Mouse (Mus musculus) liver, adult 2 months (tissue): ENCODE measurements around the gene Ptpn7. TPM values are rescaled to one million over a fixed set of nuclear protein-coding genes. Genes with fewer than 3 reads are reported as not detected.
A peak's percentile ranks its signal among the peaks of the same experiment; 100 is the strongest.

Experiments
- DNase-seq: peaks from one replicate; pipeline ENCODE4 v3.0.0-alpha.2; 2011; ENCODE audit warnings: low read depth, low spot score; ENCODE audit errors: extremely low read depth
- H3K27ac ChIP-seq: fragments of 200-500 bp; replicated peaks from 2 replicates; pipeline ENCODE4 v1.5.1; 2012; ENCODE audit warnings: low read depth, mild to moderate bottlenecking, control low read depth, inconsistent platforms, low read length; ENCODE audit not compliant: insufficient read depth
- H3K27me3 ChIP-seq: fragments of 200-500 bp; 2 replicates; pipeline ENCODE4 v1.6.1; 2012; ENCODE audit warnings: mild to moderate bottlenecking, moderate library complexity, low read length, inconsistent platforms; ENCODE audit not compliant: control insufficient read depth, insufficient read depth
- H3K36me3 ChIP-seq: fragments of 200-500 bp; 2 replicates; pipeline ENCODE4 v1.6.1; 2012; ENCODE audit warnings: low read length, inconsistent platforms; ENCODE audit not compliant: control insufficient read depth, insufficient read depth
- H3K4me1 ChIP-seq: fragments of 200-500 bp; 2 replicates; pipeline ENCODE4 v1.6.1; 2011; ENCODE audit warnings: low read length; ENCODE audit not compliant: control insufficient read depth, insufficient read depth
- H3K4me3 ChIP-seq: fragments of 200-500 bp; 2 replicates; pipeline ENCODE4 v1.5.1; 2011; ENCODE audit warnings: low read depth, mild to moderate bottlenecking, control low read depth, low read length, moderate library complexity; ENCODE audit not compliant: insufficient read depth
- H3K79me2 ChIP-seq: fragments of 200-500 bp; 2 replicates; pipeline ENCODE4 v1.6.1; 2012; ENCODE audit warnings: inconsistent platforms, mild to moderate bottlenecking, low read length, moderate library complexity; ENCODE audit not compliant: control insufficient read depth, insufficient read depth
- H3K9ac ChIP-seq: fragments of 200-500 bp; 2 replicates; pipeline ENCODE4 v1.6.1; 2012; ENCODE audit warnings: low read depth, mild to moderate bottlenecking, control low read depth, inconsistent platforms, low read length
- CTCF ChIP-seq: fragments of 200-500 bp; IDR thresholded peaks from 2 replicates; pipeline ENCODE4 v1.5.1; 2011; ENCODE audit warnings: low read depth, low read length, control low read depth
- POLR2A ChIP-seq: fragments of 200-500 bp; IDR thresholded peaks from 2 replicates; pipeline ENCODE4 v1.6.1; 2011; ENCODE audit warnings: low read length, control low read depth; ENCODE audit not compliant: insufficient read depth; ENCODE audit errors: extremely low read depth
- WGBS: fragments of 180-500 bp; shearing (Covaris S2); methylation state at CpG from one replicate; pipeline ENCODE4 v1.1.7; 2018; 5-methylcytosine and 5-hydroxymethylcytosine counted together
- polyA plus RNA-seq: library from polyadenylated mRNA; depleted of rRNA; stranded (reverse); fragments of >200 nt; gene quantifications from 2 replicates; pipeline ENCODE4 v1.2.3, GENCODE M21; 2012
- total RNA-seq: library from RNA; depleted of rRNA; stranded (reverse); fragments of >200 nt; gene quantifications from 2 replicates; pipeline ENCODE4 v1.2.3, GENCODE M21; 2014

Ptpn7 gene
- total and polyA plus RNA-seq, 2 experiments = 0.28 to 1.4 TPM

GRCm38 (mm10) chr1:135133678-135134435 lies 1.4 kb downstream of the Ptpn7 start:
- H3K9ac ChIP-seq = no peak overlapping the region
- 87% methylated on average over 10 of the region's 10 CpGs for WGBS
- H3K4me3 ChIP-seq = no peak overlapping the region

GRCm38 (mm10) chr1:135135111-135135787 lies 2.7 kb downstream of the Ptpn7 start:
- no peak for DNase-seq
- no peaks in the 10 kb centered on the region for H3K27me3 ChIP-seq
- H3K36me3 ChIP-seq = no peaks in the 10 kb centered on the region
- H3K4me1 ChIP-seq = no peaks in the 10 kb centered on the region
- 83% methylated on average over 8 of the region's 8 CpGs for WGBS
- H3K9ac ChIP-seq = no peak overlapping the region
- H3K79me2 ChIP-seq = no peaks in the 10 kb centered on the region
- H3K27ac ChIP-seq = no peak overlapping the region
- H3K4me3 ChIP-seq = no peak overlapping the region
- TF ChIP-seq POLR2A (no peak), CTCF (no peak)

More at GRCm38 (mm10) chr1:135133678-135134435, 1.4 kb downstream of the Ptpn7 start:
- DNase-seq = no peak
- no peak overlapping the region for H3K27ac ChIP-seq
- H3K27me3 ChIP-seq = no peaks in the 10 kb centered on the region
- H3K4me1 ChIP-seq = no peaks in the 10 kb centered on the region
- no peak for TF ChIP-seq POLR2A
- no peak for TF ChIP-seq CTCF
- no peaks in the 10 kb centered on the region for H3K79me2 ChIP-seq
- no peaks in the 10 kb centered on the region for H3K36me3 ChIP-seq

GRCm38 (mm10) chr1:135136500-135136899 lies 4.0 kb downstream of the Ptpn7 start:
- Histone ChIP-seq H3K9ac (no peak overlapping the region), H3K79me2 (no peaks in the 10 kb centered on the region), H3K4me1 (no peaks in the 10 kb centered on the region), H3K27ac (no peak overlapping the region), H3K27me3 (no peaks in the 10 kb centered on the region), H3K36me3 (no peaks in the 10 kb centered on the region), H3K4me3 (no peak overlapping the region)
- peak; percentile 60 for DNase-seq
- TF ChIP-seq POLR2A (no peak), CTCF (peak; percentile 66; the same call in 1 of the 2 replicates)
- 3% methylated on average over 1 of the region's 1 CpGs for WGBS

- H3K27me3 ChIP-seq = no peaks in the 10 kb centered on the region
- no peak overlapping the region for H3K9ac ChIP-seq
- H3K27ac ChIP-seq = no peak overlapping the region
- H3K4me3 ChIP-seq = no peak overlapping the region
- no peak for DNase-seq
- TF ChIP-seq POLR2A = no peak
- no peak for TF ChIP-seq CTCF
- H3K79me2 ChIP-seq = no peaks in the 10 kb centered on the region
- H3K4me1 ChIP-seq = no peaks in the 10 kb centered on the region
- H3K36me3 ChIP-seq = no peaks in the 10 kb centered on the region
- WGBS = 65% methylated on average over 2 of the region's 2 CpGs
Measured at GRCm38 (mm10) chr1:135139906-135140305, 7.4 kb downstream of the Ptpn7 start.

- no peaks in the 10 kb centered on the region for H3K27me3 ChIP-seq
- WGBS = 68% methylated on average over 2 of the region's 2 CpGs
- no peak overlapping the region for H3K27ac ChIP-seq
- H3K4me3 ChIP-seq = no peak overlapping the region
- H3K9ac ChIP-seq = no peak overlapping the region
- H3K4me1 ChIP-seq = 0 out of 2 replicates have a peak, but pooled peaks cover under 1% of the 10 kb centered on the region
- peaks cover 7% of the 10 kb centered on the region; the same call in 1 of the 2 replicates for H3K79me2 ChIP-seq
- H3K36me3 ChIP-seq = no peaks in the 10 kb centered on the region
- TF ChIP-seq CTCF = no peak
- TF ChIP-seq POLR2A = no peak
- no peak for DNase-seq
Measured at GRCm38 (mm10) chr1:135142452-135142851, 10.0 kb downstream of the Ptpn7 start.
